Comparison of ENCODE assay signal across 16 mouse cellular contexts in the genomic region with DNA sequence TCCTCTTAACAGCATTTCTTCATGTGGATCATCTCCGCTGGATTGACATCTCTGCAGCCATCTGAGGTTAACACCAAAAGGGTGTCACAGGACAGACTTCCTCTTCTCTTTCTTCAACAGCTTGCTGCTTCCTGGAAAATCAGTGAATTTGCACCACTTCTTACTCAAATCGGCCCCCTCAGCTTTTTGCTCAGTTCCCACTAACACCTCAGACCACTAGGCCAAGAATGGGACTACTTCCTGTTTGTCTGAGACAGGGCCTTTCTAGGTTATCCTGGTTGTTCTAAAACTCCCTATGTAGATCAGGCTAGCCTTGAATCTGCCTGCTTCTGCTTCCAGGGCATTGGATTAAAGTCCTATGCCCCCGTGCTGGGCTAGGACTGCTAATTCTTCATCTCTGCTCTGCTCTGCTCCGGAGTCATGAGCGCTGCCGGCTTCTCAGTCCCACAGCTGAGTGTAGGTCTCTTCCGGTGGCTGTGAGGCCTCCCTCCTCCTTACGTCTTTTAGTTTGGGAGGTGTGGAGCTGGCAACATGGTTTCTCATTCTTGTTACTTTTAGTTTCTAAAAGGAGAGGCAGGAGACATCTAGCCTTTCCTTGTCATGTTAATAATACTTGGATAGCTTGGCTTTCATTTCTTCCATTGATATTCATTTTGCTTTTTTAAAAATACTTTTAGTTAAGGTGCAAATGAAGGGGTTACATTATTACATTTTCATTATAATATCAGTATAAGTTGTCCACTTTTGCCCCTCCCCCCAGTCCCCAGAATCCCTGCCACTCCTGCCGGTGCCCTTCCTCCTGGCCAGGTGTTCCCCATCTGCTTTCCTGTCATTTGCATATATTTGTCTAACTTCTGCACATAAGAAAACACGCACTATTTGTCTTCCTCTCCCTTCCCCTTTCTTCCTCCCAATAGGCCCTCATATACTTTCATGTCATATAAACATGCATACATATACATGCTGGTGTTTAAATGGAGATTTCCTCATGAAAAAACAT. TPM values are rescaled to one million over a fixed set of nuclear protein-coding genes. Genes with fewer than 3 reads are reported as not detected.
DNase-seq lines count a peak whose midpoint lies in the region; ATAC-seq and TF ChIP-seq lines count a peak whose summit lies in the region.
"Had no signal": no experiment of that assay in that cellular context is flagged by ENCODE, and none has a peak within 500 bp of the region (broad histone marks: within the 10 kb centered on the region; RNA-seq: fewer than 3 reads in every experiment).

No protein-coding gene starts in this region.

- no peak overlapping the region for H3K4me3 ChIP-seq in embryonic facial prominence, embryonic 13.5 days
- no peak overlapping the region for H3K4me3 ChIP-seq in embryonic facial prominence, embryonic 10.5 days
- H3K4me3 ChIP-seq in liver, postnatal 0 days (ENCODE audit: low read depth, low read length) = no peak overlapping the region
- H3K4me3 ChIP-seq: heart, embryonic 12.5 days; hindbrain, embryonic 13.5 days; limb, embryonic 15.5 days; neural tube, embryonic 12.5 days; stomach, embryonic 15.5 days had no signal

- no peak overlapping the region for H3K4me2 ChIP-seq in embryonic facial prominence, embryonic 13.5 days
- no peak overlapping the region for H3K4me2 ChIP-seq in liver, postnatal 0 days (ENCODE audit: low read depth, low read length)
- H3K4me2 ChIP-seq: heart, embryonic 12.5 days; hindbrain, embryonic 13.5 days; limb, embryonic 15.5 days; neural tube, embryonic 12.5 days; stomach, embryonic 15.5 days had no signal

- no peaks in the 10 kb centered on the region for H3K4me1 ChIP-seq in embryonic facial prominence, embryonic 13.5 days
- no peaks in the 10 kb centered on the region for H3K4me1 ChIP-seq in embryonic facial prominence, embryonic 10.5 days
- no peaks in the 10 kb centered on the region for H3K4me1 ChIP-seq in liver, postnatal 0 days (ENCODE audit: insufficient read depth)
- H3K4me1 ChIP-seq: hindbrain, embryonic 13.5 days; limb, embryonic 15.5 days; neural tube, embryonic 12.5 days; stomach, embryonic 15.5 days had no signal

- peaks cover 11% of the 10 kb centered on the region for H3K36me3 ChIP-seq in embryonic facial prominence, embryonic 13.5 days
- H3K36me3 ChIP-seq in embryonic facial prominence, embryonic 10.5 days (replicated peaks) = peaks cover 13% of the 10 kb centered on the region
- no peaks in the 10 kb centered on the region for H3K36me3 ChIP-seq in liver, postnatal 0 days (replicated peaks; ENCODE audit: insufficient read depth, low read length)

- no peak for TF ChIP-seq EP300 in liver, postnatal 0 days (IDR thresholded peaks at IDR 0.05; ENCODE audit: low read depth)

- DNase-seq in embryonic facial prominence, embryonic 10.5 days (ENCODE audit: low spot score) = no peak
- DNase-seq in thymus, postnatal 4 days = peak; percentile 30
- no peak for DNase-seq in thymus, postnatal 25 days
- no peak for DNase-seq in liver, postnatal 0 days
- no peak for DNase-seq in c-Kit-positive CD71-positive TER-119-positive erythroid progenitor cells, embryonic 14.5 days (ENCODE audit: low spot score)
- no peak for DNase-seq in frontal cortex, postnatal 36 days (ENCODE audit: low spot score in 2 of 2)
- DNase-seq: adrenal gland, postnatal 14 days; cerebellum, adult 11 months; gastrocnemius, postnatal 10 days had no signal

- no peak overlapping the region for H3K9ac ChIP-seq in embryonic facial prominence, embryonic 13.5 days
- no peak overlapping the region for H3K9ac ChIP-seq in liver, postnatal 0 days (replicated peaks)
- H3K9ac ChIP-seq: heart, embryonic 12.5 days; hindbrain, embryonic 13.5 days; limb, embryonic 15.5 days; neural tube, embryonic 12.5 days; stomach, embryonic 15.5 days had no signal

- no peaks in the 10 kb centered on the region for H3K27me3 ChIP-seq in embryonic facial prominence, embryonic 13.5 days
- H3K27me3 ChIP-seq in embryonic facial prominence, embryonic 10.5 days (replicated peaks; ENCODE audit: low read depth, poor library complexity, severe bottlenecking) = no peaks in the 10 kb centered on the region
- H3K27me3 ChIP-seq in liver, postnatal 0 days (ENCODE audit: insufficient read depth, low read length) = no peaks in the 10 kb centered on the region
- H3K27me3 ChIP-seq: heart, embryonic 12.5 days; hindbrain, embryonic 13.5 days; limb, embryonic 15.5 days; neural tube, embryonic 12.5 days; stomach, embryonic 15.5 days had no signal

- ATAC-seq in embryonic facial prominence, embryonic 13.5 days (ENCODE audit: insufficient number of reproducible peaks, insufficient read depth, low FRiP score, low TSS enrichment, low read depth) = no peak
- peak; percentile 32; the same call in 1 of the 2 replicates for ATAC-seq in liver, postnatal 0 days
- ATAC-seq in erythroblast, adult 5-6 weeks (replicated peaks; ENCODE audit: low FRiP score, poor library complexity, severe bottlenecking) = no peak

- no peak for TF ChIP-seq CTCF in liver, postnatal 0 days (IDR thresholded peaks at IDR 0.05; ENCODE audit: low read depth)

- H3K9me3 ChIP-seq in embryonic facial prominence, embryonic 13.5 days = no peaks in the 10 kb centered on the region
- no peaks in the 10 kb centered on the region for H3K9me3 ChIP-seq in embryonic facial prominence, embryonic 10.5 days
- no peaks in the 10 kb centered on the region for H3K9me3 ChIP-seq in liver, postnatal 0 days (ENCODE audit: low read length)
- H3K9me3 ChIP-seq: heart, embryonic 12.5 days; hindbrain, embryonic 13.5 days; limb, embryonic 15.5 days; neural tube, embryonic 12.5 days; stomach, embryonic 15.5 days had no signal

- 0 out of 2 replicates have a peak overlapping the region, but pooled peaks have one; percentile 0 for H3K27ac ChIP-seq in embryonic facial prominence, embryonic 13.5 days
- H3K27ac ChIP-seq in embryonic facial prominence, embryonic 10.5 days (replicated peaks) = no peak overlapping the region
- H3K27ac ChIP-seq in liver, postnatal 0 days (ENCODE audit: low read depth) = no peak overlapping the region
- H3K27ac ChIP-seq: hindbrain, embryonic 13.5 days; limb, embryonic 15.5 days; neural tube, embryonic 12.5 days; stomach, embryonic 15.5 days had no signal

- WGBS in embryonic facial prominence, embryonic 13.5 days = 80% methylated on average over 10 of the region's 10 CpGs
- whole genome bisulfite sequencing in embryonic facial prominence, embryonic 10.5 days = 82% methylated on average over 10 of the region's 10 CpGs
- 63% methylated on average over 10 of the region's 10 CpGs for WGBS in liver, postnatal 0 days (ENCODE audit: insufficient replicate concordance)

RNA-seq across cellular contexts. Expression of gene Fcho2, which starts 17.5 kb away (rescaled TPM):
- polyA plus RNA-seq in embryonic facial prominence, embryonic 13.5 days (2015; fragmentation: Nextera tagmentation; extraction: Ambion mirVana) = 45.2 and 57.1 TPM in 2 replicates
- polyA plus RNA-seq in embryonic facial prominence, embryonic 10.5 days (2016; fragmentation: Nextera tagmentation; extraction: Ambion mirVana) = 33.8 and 35.7 TPM in 2 replicates
- 16.6 and 16.7 TPM in 2 replicates for polyA plus RNA-seq in liver, postnatal 0 days (2015; fragmentation: Nextera tagmentation; extraction: Ambion mirVana)
- 476 and 552 TPM in 2 replicates for total RNA-seq in erythroblast, adult 5-6 weeks (2015; ENCODE audit: low replicate concordance)
- 565 and 622 TPM in 2 replicates for total RNA-seq in erythroblast, adult 5-6 weeks (2017; ENCODE audit: low replicate concordance)
